Mouse (Mus musculus): ENCODE results near the gene Hoxa9.

GRCm38 (mm10) chr6:52227470-52228222, 3.2 kb downstream of the Hoxa9 start:
- TF ChIP-seq CTCF (IDR thresholded peaks at IDR 0.05; ENCODE audit: insufficient read depth, low read length) (no peak), POLR2A (IDR thresholded peaks at IDR 0.05; ENCODE audit: borderline replicate concordance, extremely low read depth, low read depth, low read length) (no peak)

Measured in lung, adult 2 months (tissue).